Mouse (Mus musculus): ENCODE data around the gene Rer1. TPM values are rescaled to one million over a fixed set of nuclear protein-coding genes. Genes with fewer than 3 reads are reported as not detected.

Rer1 gene
- polyA plus RNA-seq, 1 experiment from 2014 or later = 136 TPM

DNA sequence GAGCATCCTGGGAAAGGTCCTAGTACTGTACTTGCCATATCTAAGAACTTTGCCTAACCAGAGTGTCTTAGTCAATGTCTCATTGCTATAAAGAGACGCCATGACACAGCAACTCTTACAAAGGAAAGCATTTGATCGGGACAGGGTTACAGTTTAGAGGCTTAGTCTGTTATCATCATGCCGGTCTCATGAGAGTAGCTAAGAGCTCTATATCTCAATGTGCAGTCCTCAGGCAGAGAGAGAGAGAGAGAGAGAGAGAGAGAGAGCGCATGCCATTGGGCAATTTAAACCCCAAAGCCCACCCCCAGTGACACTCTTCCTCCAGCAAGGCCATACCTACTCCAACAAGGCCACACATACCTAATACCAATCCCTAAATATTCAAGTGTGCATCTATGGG lies 21.7 kb upstream of the Rer1 start:
- no peaks in the 10 kb centered on the region for H3K9me3 ChIP-seq
- H3K9ac ChIP-seq = no peak overlapping the region
- H3K4me2 ChIP-seq = no peak overlapping the region
- H3K27me3 ChIP-seq = no peaks in the 10 kb centered on the region
- WGBS = 91% methylated on average over 4 of the region's 4 CpGs
- no peak overlapping the region for H3K27ac ChIP-seq (replicated peaks)
- no peak for ATAC-seq (ENCODE audit: low read depth)
- no peaks in the 10 kb centered on the region for H3K36me3 ChIP-seq
- no peak overlapping the region for H3K4me3 ChIP-seq
- no peaks in the 10 kb centered on the region for H3K4me1 ChIP-seq (replicated peaks)

DNA sequence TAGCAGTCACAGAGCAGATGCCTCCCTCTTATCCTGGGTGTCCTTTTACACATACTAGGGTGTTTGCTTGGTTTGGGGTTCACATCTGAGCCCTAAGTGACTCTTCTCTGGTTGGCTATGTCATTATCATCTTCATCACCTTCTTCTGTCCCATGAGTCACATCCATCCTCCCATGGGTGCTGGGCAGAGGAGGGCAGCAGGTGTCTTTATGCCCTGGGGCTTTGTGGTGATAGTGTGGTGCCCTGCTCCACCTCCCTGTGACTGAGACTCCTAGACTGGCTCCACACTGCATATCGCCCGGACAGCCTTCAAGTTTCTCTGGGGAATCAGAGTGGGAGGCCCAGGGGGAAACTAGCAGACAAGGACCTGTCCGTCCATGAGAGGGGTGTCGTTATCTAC lies 12.4 kb upstream of the Rer1 start:
- no peak overlapping the region for H3K27ac ChIP-seq (replicated peaks)
- no peak for ATAC-seq (ENCODE audit: low read depth)
- H3K9me3 ChIP-seq = no peaks in the 10 kb centered on the region
- H3K4me1 ChIP-seq (replicated peaks) = peaks cover 4% of the 10 kb centered on the region
- no peak overlapping the region for H3K4me3 ChIP-seq
- H3K9ac ChIP-seq = 0 out of 2 replicates have a peak overlapping the region, but pooled peaks have one; percentile 1
- 73% methylated on average over 4 of the region's 4 CpGs for WGBS
- no peak overlapping the region for H3K4me2 ChIP-seq
- H3K27me3 ChIP-seq = no peaks in the 10 kb centered on the region
- no peaks in the 10 kb centered on the region for H3K36me3 ChIP-seq

DNA sequence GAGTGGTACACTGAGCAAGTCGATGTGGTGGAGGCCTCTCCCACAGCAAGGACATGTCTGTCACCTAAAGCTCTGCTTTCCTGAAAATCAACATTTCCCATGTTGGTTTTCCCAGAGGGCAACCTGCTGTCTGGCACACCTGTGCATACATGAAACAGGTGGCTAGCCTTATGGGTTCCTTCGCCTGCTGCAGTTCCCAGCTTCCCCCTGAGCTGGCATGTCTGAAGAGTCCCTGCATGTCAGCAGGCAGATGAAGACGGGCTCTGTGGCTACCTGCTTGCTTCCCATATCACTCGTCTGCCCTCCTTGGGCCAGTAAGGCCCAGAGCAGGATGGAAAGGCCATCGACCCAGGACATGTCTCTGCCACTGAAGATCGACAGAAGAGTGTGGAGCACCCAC lies 11.3 kb upstream of the Rer1 start:
- H3K36me3 ChIP-seq = no peaks in the 10 kb centered on the region
- H3K4me3 ChIP-seq = no peak overlapping the region
- no peak overlapping the region for H3K27ac ChIP-seq (replicated peaks)
- no peaks in the 10 kb centered on the region for H3K27me3 ChIP-seq
- 83% methylated on average over 6 of the region's 6 CpGs for WGBS
- no peak overlapping the region for H3K9ac ChIP-seq
- ATAC-seq (ENCODE audit: low read depth) = no peak
- H3K4me1 ChIP-seq (replicated peaks) = peaks cover 4% of the 10 kb centered on the region
- no peak overlapping the region for H3K4me2 ChIP-seq
- H3K9me3 ChIP-seq = no peaks in the 10 kb centered on the region

DNA sequence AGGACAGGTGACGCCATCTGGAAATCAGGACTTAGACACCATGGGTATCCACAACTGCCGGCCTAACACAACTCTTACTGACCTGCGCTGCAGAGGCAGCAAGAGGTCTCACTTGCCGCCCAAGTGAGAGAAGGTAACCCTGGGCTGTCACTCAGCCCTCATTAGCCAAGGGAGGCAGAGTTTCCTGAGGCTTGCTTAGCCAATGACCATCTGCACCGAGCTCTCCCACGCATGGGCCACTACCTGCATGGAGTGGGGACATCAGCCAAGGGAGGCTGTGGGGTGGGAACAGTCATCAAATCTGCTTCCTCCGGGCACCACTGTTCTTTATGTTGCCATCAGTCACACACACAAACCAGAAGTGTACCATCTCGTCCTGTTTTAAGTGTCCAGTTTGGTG lies 9.8 kb upstream of the Rer1 start:
- H3K36me3 ChIP-seq = no peaks in the 10 kb centered on the region
- no peak overlapping the region for H3K4me3 ChIP-seq
- ATAC-seq (ENCODE audit: low read depth) = no peak
- H3K9me3 ChIP-seq = no peaks in the 10 kb centered on the region
- H3K4me1 ChIP-seq (replicated peaks) = peaks cover 4% of the 10 kb centered on the region
- H3K4me2 ChIP-seq = no peak overlapping the region
- no peak overlapping the region for H3K27ac ChIP-seq (replicated peaks)
- H3K9ac ChIP-seq = no peak overlapping the region
- H3K27me3 ChIP-seq = no peaks in the 10 kb centered on the region
- 84% methylated on average over 8 of the region's 8 CpGs for WGBS

DNA sequence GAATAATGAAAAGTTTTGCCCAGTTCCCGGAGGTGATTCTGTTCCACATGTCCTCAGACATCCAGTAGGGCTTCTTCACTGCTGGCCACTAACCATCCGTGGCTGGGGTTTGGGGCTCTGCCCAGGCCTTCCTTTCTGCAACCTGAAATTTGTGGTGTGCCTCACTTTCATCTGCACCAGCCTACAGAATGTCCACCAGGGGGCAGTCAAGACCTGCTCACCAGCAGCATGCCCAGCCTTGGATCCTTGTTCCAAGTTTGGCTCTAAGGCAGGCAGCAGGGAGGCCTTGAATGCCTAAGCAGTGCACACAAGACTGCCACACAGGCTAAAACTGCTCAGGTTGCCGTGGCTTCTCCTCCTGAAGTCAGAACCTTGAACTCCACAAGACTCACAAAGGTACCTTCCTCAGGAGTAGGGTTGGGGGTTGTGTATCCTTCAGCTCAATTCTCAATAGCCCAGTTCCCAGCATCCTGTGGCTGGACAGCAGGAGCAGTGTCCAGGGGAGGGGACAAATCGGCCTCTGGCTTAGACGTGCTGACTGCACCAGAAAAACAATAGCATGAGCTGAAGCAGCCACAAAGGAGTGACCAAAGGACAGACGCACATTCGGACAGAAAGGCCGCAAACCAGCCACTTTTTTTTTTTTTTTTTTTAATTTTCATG lies 9.2 kb upstream of the Rer1 start:
- ATAC-seq (ENCODE audit: low read depth) = peak; percentile 85
- Histone ChIP-seq H3K4me2 (no peak overlapping the region), H3K9me3 (no peaks in the 10 kb centered on the region), H3K4me3 (no peak overlapping the region), H3K27ac (replicated peaks) (no peak overlapping the region), H3K4me1 (replicated peaks) (peaks cover 4% of the 10 kb centered on the region), H3K27me3 (no peaks in the 10 kb centered on the region), H3K36me3 (no peaks in the 10 kb centered on the region), H3K9ac (no peak overlapping the region; the same call in 1 of the 2 replicates)
- 29% methylated on average over 8 of the region's 8 CpGs for WGBS

DNA sequence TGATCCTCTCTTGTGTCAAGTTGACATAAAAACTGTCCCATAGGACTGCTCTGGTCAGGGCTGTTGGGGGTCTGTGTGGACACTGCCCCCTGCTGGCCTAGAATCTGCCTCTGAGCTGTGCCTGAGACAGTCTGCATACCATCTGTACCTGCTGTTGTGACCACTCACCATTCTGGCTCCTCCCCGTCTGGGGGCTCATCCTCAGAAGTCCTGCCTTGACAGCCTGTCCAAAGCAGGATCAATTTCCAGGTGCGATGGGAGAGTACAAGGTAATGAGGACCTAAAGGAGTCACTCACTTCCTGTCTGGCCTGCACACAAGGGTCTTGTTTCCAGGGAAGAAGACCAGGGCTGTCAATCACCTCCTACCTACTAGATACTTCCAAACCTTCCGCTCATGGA lies 8.4 kb upstream of the Rer1 start:
- Histone ChIP-seq H3K4me2 (no peak overlapping the region), H3K9me3 (no peaks in the 10 kb centered on the region), H3K36me3 (no peaks in the 10 kb centered on the region), H3K27me3 (no peaks in the 10 kb centered on the region), H3K9ac (no peak overlapping the region), H3K4me3 (no peak overlapping the region), H3K4me1 (replicated peaks) (peaks cover 4% of the 10 kb centered on the region), H3K27ac (replicated peaks) (no peak overlapping the region)
- 0 out of 2 replicates have a peak, but pooled peaks have one; percentile 54 for ATAC-seq (ENCODE audit: low read depth)
- 75% methylated on average over 3 of the region's 3 CpGs for WGBS

DNA sequence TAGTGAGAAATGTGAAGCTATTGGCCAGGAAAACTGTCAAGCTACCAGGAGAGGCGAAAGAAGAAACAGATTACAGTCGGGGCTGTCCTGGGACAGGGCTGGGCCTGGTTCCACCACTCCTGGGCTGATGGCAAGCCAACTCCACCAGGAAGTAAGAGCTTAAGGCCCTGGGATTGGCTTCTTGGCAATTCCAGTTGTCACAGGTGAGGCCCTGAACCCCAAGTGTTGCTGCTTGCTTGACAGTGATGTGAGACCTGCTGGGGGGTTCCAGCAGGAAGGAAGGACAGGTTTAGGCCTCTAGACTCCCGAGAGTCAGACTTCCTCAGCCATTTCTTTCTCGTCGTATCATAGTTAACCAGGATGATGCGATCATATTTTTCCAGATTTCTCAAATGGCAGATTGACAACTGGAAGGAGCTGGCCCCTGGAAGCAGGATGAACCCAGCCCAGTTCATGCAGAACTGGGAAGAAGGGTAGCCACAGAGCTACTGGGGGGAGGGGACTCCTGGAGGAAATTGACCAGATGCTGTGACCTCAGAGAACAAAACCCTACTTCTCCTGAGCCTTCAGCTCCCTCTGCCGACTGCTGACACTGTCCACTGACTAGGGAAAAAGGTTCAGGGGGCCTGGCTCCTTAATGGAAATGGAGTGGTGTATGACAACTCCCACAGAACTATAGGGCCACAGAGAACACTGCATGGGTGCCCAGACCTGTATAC lies 7.4 kb upstream of the Rer1 start:
- no peak overlapping the region for H3K27ac ChIP-seq (replicated peaks)
- ATAC-seq (ENCODE audit: low read depth) = no peak
- H3K36me3 ChIP-seq = no peaks in the 10 kb centered on the region
- WGBS = 82% methylated on average over 7 of the region's 7 CpGs
- H3K9me3 ChIP-seq = no peaks in the 10 kb centered on the region
- no peak overlapping the region for H3K4me2 ChIP-seq
- peaks cover 4% of the 10 kb centered on the region for H3K4me1 ChIP-seq (replicated peaks)
- H3K9ac ChIP-seq = no peak overlapping the region
- no peak overlapping the region for H3K4me3 ChIP-seq
- no peaks in the 10 kb centered on the region for H3K27me3 ChIP-seq

DNA sequence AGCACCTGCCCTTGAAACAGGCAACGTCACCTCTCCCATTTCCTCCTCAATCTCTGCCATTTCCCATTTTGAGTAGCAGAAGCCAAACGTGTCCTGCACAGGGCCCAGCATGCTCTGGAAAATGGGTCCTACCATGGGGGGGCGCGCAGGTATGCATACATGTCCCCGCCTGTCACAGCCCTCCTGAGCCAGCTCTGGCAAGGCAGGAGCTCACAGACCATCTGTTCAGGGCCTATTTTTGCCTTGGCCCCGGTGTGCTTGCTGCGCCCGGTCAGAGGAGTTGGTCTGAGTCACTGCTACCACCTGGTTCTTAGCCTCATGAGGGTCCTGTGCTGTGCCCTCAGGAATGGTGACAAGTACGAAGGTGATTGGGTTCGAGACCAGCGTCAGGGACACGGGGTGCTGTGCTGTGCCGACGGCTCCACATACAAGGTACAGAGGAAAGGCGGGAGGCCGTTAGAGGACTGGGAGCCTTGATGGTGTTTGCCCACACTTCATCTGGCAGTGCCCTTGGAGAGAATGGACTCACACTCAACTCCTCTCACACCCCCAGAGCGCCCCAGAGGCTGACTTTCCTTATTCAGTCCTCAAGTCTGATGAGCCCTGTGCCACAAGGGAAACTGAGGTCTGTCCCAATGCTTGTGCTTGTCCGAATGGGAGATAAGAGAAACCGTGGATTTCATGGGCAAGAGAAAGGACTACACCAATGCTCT lies 6.7 kb upstream of the Rer1 start:
- H3K36me3 ChIP-seq = no peaks in the 10 kb centered on the region
- no peaks in the 10 kb centered on the region for H3K27me3 ChIP-seq
- no peak for ATAC-seq (ENCODE audit: low read depth)
- H3K4me2 ChIP-seq = no peak overlapping the region
- no peak overlapping the region for H3K4me3 ChIP-seq
- H3K9me3 ChIP-seq = no peaks in the 10 kb centered on the region
- H3K9ac ChIP-seq = no peak overlapping the region
- H3K4me1 ChIP-seq (replicated peaks) = peaks cover 4% of the 10 kb centered on the region
- H3K27ac ChIP-seq (replicated peaks) = no peak overlapping the region
- WGBS = 94% methylated on average over 19 of the region's 19 CpGs

DNA sequence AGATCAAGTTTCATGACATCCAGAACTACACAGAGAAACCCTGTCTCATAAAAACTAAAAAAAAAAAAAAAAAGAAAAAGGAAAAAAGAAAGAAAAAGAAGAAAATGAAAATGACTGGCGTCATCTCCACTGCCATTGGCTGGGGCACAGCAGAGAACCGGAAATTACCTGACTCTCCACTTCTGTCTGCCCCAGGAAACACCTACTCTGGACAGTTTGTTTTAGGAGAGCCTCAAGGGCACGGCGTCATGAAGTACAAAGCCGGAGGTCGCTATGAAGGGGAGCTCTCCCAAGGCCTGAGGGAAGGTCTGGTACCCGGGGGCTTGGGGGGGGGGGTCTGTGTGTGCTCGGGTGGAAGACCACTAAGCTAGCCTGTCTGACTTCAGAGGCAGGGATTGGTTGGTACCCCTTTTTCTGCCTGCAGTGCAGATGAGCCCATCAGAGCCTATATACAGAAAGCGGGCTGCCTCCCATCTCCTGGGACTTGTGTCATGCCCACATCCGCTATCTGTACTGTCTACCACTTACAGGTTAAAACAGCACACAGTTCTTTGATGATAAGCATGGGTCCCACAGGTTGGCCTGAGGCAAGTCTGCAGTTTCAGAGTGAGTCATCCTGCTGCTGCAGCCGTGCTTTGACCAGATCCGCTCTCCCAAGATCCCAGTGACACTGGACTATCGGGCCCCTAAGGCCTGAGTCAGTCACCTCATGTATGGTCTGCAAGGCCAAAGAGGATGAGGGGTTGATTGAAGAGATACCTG lies 4.7 kb upstream of the Rer1 start:
- no peaks in the 10 kb centered on the region for H3K9me3 ChIP-seq
- H3K4me2 ChIP-seq = no peak overlapping the region
- WGBS = 93% methylated on average over 13 of the region's 13 CpGs
- H3K27me3 ChIP-seq = no peaks in the 10 kb centered on the region
- H3K4me3 ChIP-seq = no peak overlapping the region
- peaks cover 17% of the 10 kb centered on the region for H3K4me1 ChIP-seq (replicated peaks)
- no peaks in the 10 kb centered on the region for H3K36me3 ChIP-seq
- H3K9ac ChIP-seq = no peak overlapping the region
- no peak overlapping the region for H3K27ac ChIP-seq (replicated peaks)
- no peak for ATAC-seq (ENCODE audit: low read depth)

DNA sequence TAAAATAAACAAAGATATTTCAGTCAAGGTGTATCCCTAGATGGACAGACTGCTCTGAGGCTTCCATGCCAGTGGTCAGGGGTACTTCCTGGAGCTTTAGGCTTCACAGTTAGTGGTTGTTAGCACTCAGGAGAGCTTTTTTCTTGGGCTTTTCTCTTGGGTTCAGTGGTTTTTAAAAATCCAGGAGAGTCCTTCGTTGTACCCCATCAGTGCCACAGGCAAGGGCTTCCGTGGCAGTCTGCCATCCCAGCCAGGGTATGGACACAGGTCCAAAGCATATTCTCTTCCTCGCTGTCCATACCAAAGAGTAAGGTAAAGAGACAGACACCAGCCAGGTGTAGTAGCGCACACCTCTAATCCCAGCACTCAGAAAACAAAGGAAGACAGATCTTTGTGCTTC lies 4.0 kb upstream of the Rer1 start:
- H3K9ac ChIP-seq = no peak overlapping the region
- ATAC-seq (ENCODE audit: low read depth) = no peak
- WGBS = 93% methylated on average over 4 of the region's 4 CpGs
- no peak overlapping the region for H3K4me2 ChIP-seq
- H3K27ac ChIP-seq (replicated peaks) = no peak overlapping the region
- no peaks in the 10 kb centered on the region for H3K9me3 ChIP-seq
- no peak overlapping the region for H3K4me3 ChIP-seq
- peaks cover 18% of the 10 kb centered on the region for H3K4me1 ChIP-seq (replicated peaks)
- no peaks in the 10 kb centered on the region for H3K27me3 ChIP-seq
- H3K36me3 ChIP-seq = no peaks in the 10 kb centered on the region

DNA sequence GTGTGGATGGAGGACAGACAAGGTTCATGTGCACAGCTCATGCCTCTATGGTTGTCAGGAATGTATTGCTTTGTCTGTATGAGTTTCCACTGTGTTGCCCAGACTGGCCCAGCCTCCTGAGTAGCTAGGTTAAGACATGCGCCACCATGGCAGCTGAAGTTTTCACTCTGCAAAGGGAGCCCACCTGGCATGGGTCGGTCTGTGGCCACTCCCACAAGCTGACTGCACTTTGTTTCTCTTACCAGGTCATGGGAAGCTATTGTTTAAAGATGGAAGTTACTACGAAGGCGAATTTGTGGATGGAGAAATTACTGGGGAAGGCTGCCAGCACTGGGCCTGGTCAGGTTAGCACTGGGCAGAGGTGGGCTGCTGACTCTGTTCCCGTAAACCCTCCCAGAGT lies 3.1 kb upstream of the Rer1 start:
- Histone ChIP-seq H3K9me3 (no peaks in the 10 kb centered on the region), H3K27ac (replicated peaks) (no peak overlapping the region), H3K4me1 (replicated peaks) (peaks cover 27% of the 10 kb centered on the region), H3K9ac (no peak overlapping the region), H3K27me3 (no peaks in the 10 kb centered on the region), H3K4me2 (no peak overlapping the region), H3K4me3 (no peak overlapping the region), H3K36me3 (no peaks in the 10 kb centered on the region)
- 88% methylated on average over 5 of the region's 5 CpGs for WGBS
- no peak for ATAC-seq (ENCODE audit: low read depth)
